ENCODE assay signal across 9 mouse cellular contexts in the genomic region with DNA sequence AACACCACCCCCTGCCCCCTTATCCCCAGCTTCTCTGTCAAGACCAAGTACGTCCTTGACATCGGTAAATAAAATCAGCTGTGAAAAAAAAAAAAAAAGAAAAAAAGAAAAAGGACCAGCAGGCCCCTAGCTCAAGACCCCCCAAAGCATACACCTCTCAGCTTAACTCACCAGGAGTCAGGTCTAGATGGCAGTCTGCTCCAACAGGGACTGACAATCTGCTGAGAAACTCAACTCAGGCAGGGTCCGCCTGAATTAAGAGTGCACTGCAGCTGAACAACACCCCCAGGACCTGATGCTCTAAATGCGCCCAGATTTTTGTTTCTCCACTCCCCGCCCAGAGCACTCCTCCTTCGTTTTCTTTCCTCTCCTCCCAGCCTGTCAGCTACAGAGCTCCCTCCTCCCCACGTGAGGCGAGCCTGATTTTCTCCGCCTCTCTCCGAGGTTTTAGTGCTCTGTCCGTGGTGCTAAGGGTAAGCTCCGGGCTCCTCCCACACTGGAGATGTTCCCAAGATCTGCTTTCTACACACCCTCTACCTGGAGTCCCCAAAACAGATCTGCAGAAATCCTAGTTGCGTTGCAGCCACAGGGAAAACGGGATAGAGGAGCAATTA.
DNase-seq lines count a peak whose midpoint lies in the region; ATAC-seq lines count a peak whose summit lies in the region.
"Had no signal": no experiment of that assay in that cellular context is flagged by ENCODE, and none has a peak within 500 bp of the region (broad histone marks: within the 10 kb centered on the region; RNA-seq: fewer than 3 reads in every experiment).

No protein-coding gene starts in this region.

- H3K9ac ChIP-seq in forebrain, embryonic 15.5 days (replicated peaks), result peak overlapping the region; percentile 48
- peak overlapping the region; percentile 39 for H3K9ac ChIP-seq in midbrain, embryonic 14.5 days (replicated peaks; ENCODE audit: low read length)
- H3K9ac ChIP-seq: lung, embryonic 15.5 days had no signal

- peak overlapping the region; percentile 55 for H3K4me2 ChIP-seq in forebrain, embryonic 15.5 days (replicated peaks)
- peak overlapping the region; percentile 63 for H3K4me2 ChIP-seq in midbrain, embryonic 14.5 days (ENCODE audit: low read length)
- H3K4me2 ChIP-seq: lung, embryonic 15.5 days had no signal

- H3K4me3 ChIP-seq in forebrain, embryonic 15.5 days, result peak overlapping the region; percentile 38
- peak overlapping the region; percentile 33 for H3K4me3 ChIP-seq in midbrain, embryonic 14.5 days (replicated peaks; ENCODE audit: low read depth, low read length)
- H3K4me3 ChIP-seq: lung, embryonic 15.5 days had no signal

- peak; percentile 3 to 36 for DNase-seq in adrenal gland, adult (ENCODE audit: inconsistent age in 2 of 2, low spot score in 1 of 2)
- no peak for DNase-seq in adrenal gland, adult 8-10 months
- DNase-seq in NIH3T3 (ENCODE audit: low read depth), result peak; percentile 1
- peak; percentile 36 for DNase-seq in layer of hippocampus, adult 9-11 months
- peak; percentile 57 for DNase-seq in midbrain, embryonic 14.5 days
- DNase-seq in c-Kit-positive CD71-positive TER-119-positive erythroid progenitor cells, embryonic 14.5 days (ENCODE audit: low spot score), result no peak
- DNase-seq in spleen, adult 12 weeks (ENCODE audit: low spot score), result no peak

- H3K36me3 ChIP-seq in forebrain, embryonic 15.5 days, result no peaks in the 10 kb centered on the region
- H3K36me3 ChIP-seq in midbrain, embryonic 14.5 days (ENCODE audit: control insufficient read depth, insufficient read depth, low read length), result no peaks in the 10 kb centered on the region
- H3K36me3 ChIP-seq: lung, embryonic 15.5 days had no signal

- ATAC-seq in forebrain, embryonic 15.5 days (replicated peaks), result peak; percentile 84
- ATAC-seq in midbrain, embryonic 14.5 days (ENCODE audit: low FRiP score, low TSS enrichment), result peak; percentile 43; the same call in 1 of the 2 replicates

- H3K9me3 ChIP-seq in forebrain, embryonic 15.5 days, result no peaks in the 10 kb centered on the region
- no peaks in the 10 kb centered on the region for H3K9me3 ChIP-seq in midbrain, embryonic 14.5 days (ENCODE audit: control insufficient read depth, low read length)
- H3K9me3 ChIP-seq: lung, embryonic 15.5 days had no signal

- 2% methylated on average over 14 of the region's 14 CpGs for WGBS in forebrain, embryonic 15.5 days
- 2% methylated on average over 14 of the region's 14 CpGs for WGBS in midbrain, embryonic 14.5 days

- peaks cover 6% of the 10 kb centered on the region for H3K4me1 ChIP-seq in forebrain, embryonic 15.5 days
- H3K4me1 ChIP-seq in midbrain, embryonic 14.5 days (ENCODE audit: control insufficient read depth, insufficient read depth, low read length), result 0 out of 2 replicates have a peak, but pooled peaks cover 6% of the 10 kb centered on the region
- H3K4me1 ChIP-seq: lung, embryonic 15.5 days had no signal

- H3K27ac ChIP-seq in forebrain, embryonic 15.5 days (replicated peaks), result no peak overlapping the region
- no peak overlapping the region for H3K27ac ChIP-seq in midbrain, embryonic 14.5 days (replicated peaks; ENCODE audit: low read depth, low read length)
- H3K27ac ChIP-seq: lung, embryonic 15.5 days had no signal

- H3K27me3 ChIP-seq in forebrain, embryonic 15.5 days, result no peaks in the 10 kb centered on the region
- no peaks in the 10 kb centered on the region for H3K27me3 ChIP-seq in midbrain, embryonic 14.5 days (ENCODE audit: control insufficient read depth, insufficient read depth, low read length)
- H3K27me3 ChIP-seq: lung, embryonic 15.5 days had no signal

Comparison
In these comparisons a context has a peak if more than half of its experiments do, and no peak if none do; other contexts are left out.
1. DNase-seq: peak in adrenal gland, adult (2 of 2), NIH3T3 (single experiment), layer of hippocampus, adult 9-11 months (single experiment) and midbrain, embryonic 14.5 days (single experiment); none in adrenal gland, adult 8-10 months (single experiment), c-Kit-positive CD71-positive TER-119-positive erythroid progenitor cells, embryonic 14.5 days (single experiment) and spleen, adult 12 weeks (single experiment).